In the genomic region with DNA sequence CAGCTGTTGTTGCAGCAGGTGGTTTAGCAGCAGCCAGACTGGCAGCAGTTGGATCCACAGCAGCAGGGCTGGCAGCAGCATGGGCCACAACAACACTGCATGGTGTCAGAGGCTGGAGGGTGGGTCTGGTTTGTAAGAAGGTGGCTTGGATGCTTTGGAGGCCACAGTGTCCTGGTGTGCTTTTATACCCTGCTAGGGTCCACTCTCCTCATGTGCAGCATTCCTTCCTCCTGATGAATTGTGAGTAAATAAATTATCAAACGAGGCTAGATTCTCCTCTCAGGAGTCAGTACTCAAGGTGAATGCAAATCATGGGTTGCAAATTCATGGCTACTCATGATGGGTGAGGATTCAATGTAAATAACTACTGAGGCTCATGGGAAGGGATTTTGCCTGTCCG, we compare ENCODE assay signal across 12 mouse cellular contexts.
"Had no signal": no experiment of that assay in that cellular context is flagged by ENCODE, and none has a peak within 500 bp of the region (broad histone marks: within the 10 kb centered on the region; RNA-seq: fewer than 3 reads in every experiment).

A gene (minus strand): TSS at position 101 of the 400 bp plus-strand sequence.

- DNase-seq: left cerebral cortex, postnatal 4 days; liver; liver, embryonic 13.5 days; liver, postnatal 0 days; lung, adult 18-20 months; lung, adult 2 months; lung, embryonic 14.5 days; lung, postnatal 10 days; lung, postnatal 14 days; lung, postnatal 36 days; lung, postnatal 4 days; midbrain, embryonic 14.5 days had no signal
